Mouse (Mus musculus) spleen, adult 2 months (tissue): ENCODE data around the gene Tmem50a. TPM values are rescaled to one million over a fixed set of nuclear protein-coding genes. Genes with fewer than 3 reads are reported as not detected.
A peak's percentile ranks its signal among the peaks of the same experiment; 100 is the strongest.

ENCODE experiments used
- DNase-seq, 2 experiments: peaks; one replicate each; pipeline versions ENCODE4 v3.0.0 to v3.0.0-alpha.2; 2012 to 2021; ENCODE audit warnings: low spot score in 2 of 2, low read depth in 1 of 2
- H3K27ac ChIP-seq: fragments of 200-500 bp; 2 replicates; pipeline ENCODE4 v1.5.1; 2012; ENCODE audit warnings: low read length, inconsistent platforms; ENCODE audit not compliant: insufficient read depth
- H3K27me3 ChIP-seq: fragments of 200-500 bp; 2 replicates; pipeline ENCODE4 v1.6.1; 2012; ENCODE audit warnings: mild to moderate bottlenecking, moderate library complexity, low read length, inconsistent platforms; ENCODE audit not compliant: control insufficient read depth, insufficient read depth
- H3K36me3 ChIP-seq: fragments of 200-500 bp; 2 replicates; pipeline ENCODE4 v1.6.1; 2012; ENCODE audit warnings: mild to moderate bottlenecking, low read length, inconsistent platforms; ENCODE audit not compliant: control insufficient read depth, insufficient read depth
- H3K4me1 ChIP-seq: fragments of 200-500 bp; 2 replicates; pipeline ENCODE4 v1.6.1; 2011; ENCODE audit warnings: inconsistent platforms; ENCODE audit not compliant: control insufficient read depth, insufficient read depth, insufficient read length
- H3K4me3 ChIP-seq: fragments of 200-500 bp; 2 replicates; pipeline ENCODE4 v1.5.1; 2011; ENCODE audit warnings: mild to moderate bottlenecking, inconsistent platforms; ENCODE audit not compliant: insufficient read depth, insufficient read length; ENCODE audit errors: extremely low read depth
- CTCF ChIP-seq: fragments of 200-500 bp; IDR thresholded peaks from 2 replicates; pipeline ENCODE4 v1.5.1; 2011; ENCODE audit warnings: mild to moderate bottlenecking, inconsistent platforms; ENCODE audit not compliant: insufficient read depth, insufficient read length, insufficient replicate concordance; ENCODE audit errors: extremely low read depth
- POLR2A ChIP-seq: fragments of 200-500 bp; IDR thresholded peaks from 2 replicates; pipeline ENCODE4 v1.6.1; 2011; ENCODE audit warnings: low read depth, low read length, inconsistent platforms
- WGBS: fragments of 180-500 bp; shearing (Covaris S2); methylation state at CpG from one replicate; pipeline ENCODE4 v1.1.7; 2018; 5-methylcytosine and 5-hydroxymethylcytosine counted together
- polyA plus RNA-seq: library from polyadenylated mRNA; depleted of rRNA; stranded (reverse); fragments of >200 nt; gene quantifications from 2 replicates; pipeline ENCODE4 v1.2.3, GENCODE M21; 2012

Tmem50a gene
- polyA plus RNA-seq, 1 experiment = 90.6 TPM

DNA sequence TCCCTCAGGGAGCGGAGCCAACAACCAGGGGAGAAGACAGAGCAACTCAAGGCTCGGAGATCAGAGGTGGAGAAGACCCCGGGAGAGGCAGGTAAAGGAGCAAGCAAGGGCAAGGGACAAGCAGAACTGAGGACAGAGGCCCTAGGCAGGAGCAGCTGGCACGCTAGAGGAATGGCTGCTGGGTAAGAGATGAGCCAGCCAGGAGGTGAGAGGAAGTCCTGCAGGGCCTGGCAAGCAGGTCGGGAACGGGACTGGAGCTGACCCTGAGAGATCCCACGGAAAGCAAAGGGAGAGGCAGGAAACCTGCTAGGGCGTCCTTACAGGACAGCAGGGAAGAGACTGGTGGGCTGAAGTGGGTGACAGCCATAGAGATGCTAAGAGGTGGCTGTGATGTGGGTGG, 13.7 kb downstream of the Tmem50a start:
- no peaks in the 10 kb centered on the region for H3K27me3 ChIP-seq
- H3K27ac ChIP-seq = no peak overlapping the region
- peaks cover 66% of the 10 kb centered on the region for H3K36me3 ChIP-seq
- DNase-seq = no peak
- TF ChIP-seq POLR2A = no peak
- no peak for TF ChIP-seq CTCF
- no peak overlapping the region for H3K4me3 ChIP-seq
- 95% methylated on average over 8 of the region's 8 CpGs for WGBS
- no peaks in the 10 kb centered on the region for H3K4me1 ChIP-seq

DNA sequence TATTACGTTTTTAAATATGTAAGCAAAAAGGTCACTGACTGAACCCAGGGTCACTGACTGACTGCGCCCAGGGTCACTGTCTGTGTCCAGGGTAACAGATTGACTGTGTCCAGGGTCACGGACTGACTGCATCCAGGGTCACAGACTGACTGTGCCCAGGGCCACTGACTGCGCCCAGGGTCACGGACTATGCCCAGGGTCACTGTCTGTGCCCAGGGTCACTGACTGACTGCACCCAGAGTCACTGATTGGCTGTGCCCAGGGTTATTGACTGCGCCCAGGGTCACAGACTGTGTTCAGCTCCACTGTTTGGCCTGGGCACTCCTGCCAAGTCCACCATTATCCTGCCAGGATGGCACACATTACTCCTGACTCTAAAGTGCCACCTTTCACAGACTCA, 17.6 kb downstream of the Tmem50a start:
- no peak for TF ChIP-seq CTCF
- no peak for TF ChIP-seq POLR2A
- Histone ChIP-seq H3K27me3 (no peaks in the 10 kb centered on the region), H3K4me1 (no peaks in the 10 kb centered on the region), H3K4me3 (no peak overlapping the region), H3K36me3 (peaks cover 48% of the 10 kb centered on the region), H3K27ac (no peak overlapping the region)
- WGBS = 93% methylated on average over 6 of the region's 6 CpGs
- no peak for DNase-seq

DNA sequence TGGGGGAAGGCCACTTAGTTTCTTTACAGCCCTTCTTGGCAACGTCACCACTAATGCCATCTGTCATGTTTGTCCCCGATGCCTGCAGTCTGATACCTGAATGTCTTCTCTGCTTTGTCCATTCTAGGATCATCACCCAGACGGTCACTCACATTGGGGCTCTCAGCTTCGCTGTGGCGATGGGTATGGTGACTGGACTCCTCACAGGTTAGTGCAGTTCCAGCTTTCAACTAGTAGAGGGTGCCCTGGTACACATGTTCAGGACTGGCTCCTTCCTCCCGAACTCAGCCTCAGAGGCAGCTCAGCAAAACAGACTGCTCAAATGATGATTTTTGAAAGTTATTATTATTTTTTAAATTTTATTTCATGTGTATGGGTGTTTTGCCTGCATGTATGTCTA, 22.7 kb downstream of the Tmem50a start:
- peak in 1 of 2 experiments; percentile 63 for DNase-seq
- no peaks in the 10 kb centered on the region for H3K4me1 ChIP-seq
- TF ChIP-seq CTCF (no peak), POLR2A (no peak)
- 64% methylated on average over 6 of the region's 6 CpGs for WGBS
- H3K4me3 ChIP-seq = no peak overlapping the region
- no peaks in the 10 kb centered on the region for H3K27me3 ChIP-seq
- H3K36me3 ChIP-seq = peaks cover 15% of the 10 kb centered on the region
- H3K27ac ChIP-seq = no peak overlapping the region

DNA sequence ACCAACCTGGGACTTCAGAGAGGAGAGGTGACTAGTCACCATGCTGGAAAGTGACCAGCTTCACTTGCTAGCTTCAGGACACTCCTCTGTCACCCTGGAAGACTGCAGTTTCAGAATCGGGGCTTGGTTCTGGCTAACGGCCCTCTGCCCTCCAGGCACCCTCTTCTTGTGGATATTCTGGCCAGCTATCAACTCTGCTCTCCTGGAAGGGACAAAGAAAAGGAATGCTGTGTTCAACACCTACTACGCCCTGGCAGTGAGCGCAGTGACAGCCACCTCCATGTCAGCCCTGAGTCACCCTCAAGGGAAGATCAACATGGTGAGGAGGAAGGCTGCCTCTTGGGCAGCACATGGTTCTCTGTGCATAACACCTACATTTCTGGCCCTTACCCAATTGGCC, 30.5 kb downstream of the Tmem50a start:
- H3K27me3 ChIP-seq = no peaks in the 10 kb centered on the region
- no peak overlapping the region for H3K4me3 ChIP-seq
- DNase-seq = no peak
- no peaks in the 10 kb centered on the region; the same call in 1 of the 2 replicates for H3K4me1 ChIP-seq
- no peak for TF ChIP-seq POLR2A
- no peak for TF ChIP-seq CTCF
- H3K36me3 ChIP-seq = no peaks in the 10 kb centered on the region
- 100% methylated on average over 4 of the region's 4 CpGs for WGBS
- H3K27ac ChIP-seq = no peak overlapping the region

DNA sequence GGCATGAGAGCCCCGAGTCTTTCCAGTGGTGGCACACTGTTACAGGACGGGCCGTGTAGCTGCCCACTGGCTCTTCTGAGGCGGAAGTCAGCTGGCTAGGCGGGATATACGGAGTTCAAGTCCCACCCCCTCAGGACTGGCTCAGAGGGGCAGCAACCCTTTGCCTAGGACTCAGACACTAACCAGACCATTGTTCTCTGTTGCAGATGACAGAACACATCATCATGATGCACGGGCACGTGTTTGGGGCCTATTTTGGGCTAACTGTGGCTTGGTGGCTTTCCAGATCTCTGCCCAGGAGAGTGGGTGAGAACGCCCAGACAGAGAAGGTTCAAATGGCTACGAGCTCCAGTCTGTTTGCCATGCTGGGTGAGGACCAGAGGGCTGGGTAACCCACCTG, 31.0 kb downstream of the Tmem50a start:
- H3K27ac ChIP-seq = no peak overlapping the region
- no peak overlapping the region for H3K4me3 ChIP-seq
- 57% methylated on average over 10 of the region's 10 CpGs for WGBS
- no peaks in the 10 kb centered on the region for H3K27me3 ChIP-seq
- no peaks in the 10 kb centered on the region; the same call in 1 of the 2 replicates for H3K4me1 ChIP-seq
- DNase-seq = no peak
- H3K36me3 ChIP-seq = no peaks in the 10 kb centered on the region
- no peak for TF ChIP-seq CTCF
- no peak for TF ChIP-seq POLR2A

DNA sequence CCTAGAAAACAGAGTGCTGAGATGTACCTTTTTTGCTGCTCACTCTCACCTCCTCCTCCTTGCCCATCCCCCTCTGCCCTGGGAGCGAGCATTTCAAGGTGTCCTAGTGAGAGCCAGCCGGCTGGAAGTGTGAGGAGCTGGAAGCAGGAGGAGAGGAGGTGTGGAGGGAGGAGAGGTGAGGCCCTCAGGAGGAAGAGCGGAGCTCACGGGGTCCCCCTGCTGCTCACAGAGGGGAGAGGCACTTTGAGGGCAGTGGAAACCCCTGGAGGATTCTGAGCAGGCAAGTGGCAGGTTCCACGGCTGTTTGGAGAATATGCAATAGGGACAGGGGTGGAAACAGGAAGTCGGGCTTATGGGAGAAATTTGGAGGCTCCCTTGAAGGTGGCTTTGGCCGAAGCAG, 31.6 kb downstream of the Tmem50a start:
- no peaks in the 10 kb centered on the region; the same call in 1 of the 2 replicates for H3K4me1 ChIP-seq
- no peak overlapping the region for H3K4me3 ChIP-seq
- no peaks in the 10 kb centered on the region for H3K36me3 ChIP-seq
- DNase-seq = peak in 1 of 2 experiments; percentile 30
- 42% methylated on average over 7 of the region's 7 CpGs for WGBS
- TF ChIP-seq CTCF = peak; percentile 81
- no peak for TF ChIP-seq POLR2A
- H3K27me3 ChIP-seq = no peaks in the 10 kb centered on the region
- no peak overlapping the region for H3K27ac ChIP-seq

DNA sequence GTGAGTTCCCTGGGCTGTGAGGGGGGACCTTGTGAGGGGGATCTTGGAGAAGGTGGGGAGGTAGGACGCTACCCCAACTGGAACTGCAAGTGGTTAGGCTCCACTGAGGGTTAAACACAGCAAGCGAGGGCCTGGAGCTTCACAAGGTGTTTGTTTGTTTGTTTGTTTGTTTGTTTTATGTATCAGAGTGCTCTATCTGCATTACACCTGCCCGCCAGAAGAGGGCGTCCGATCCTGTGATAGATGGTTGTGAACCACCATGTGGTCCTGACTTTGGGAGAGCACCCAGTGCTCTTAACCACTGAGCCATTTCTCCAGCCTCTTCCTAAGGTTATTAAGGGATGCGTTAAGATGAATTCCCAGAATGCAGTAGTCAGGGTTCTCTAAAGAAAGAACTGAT, 34.8 kb downstream of the Tmem50a start:
- 51% methylated on average over 6 of the region's 6 CpGs for WGBS
- Histone ChIP-seq H3K4me1 (no peaks in the 10 kb centered on the region; the same call in 1 of the 2 replicates), H3K4me3 (no peak overlapping the region), H3K27ac (no peak overlapping the region), H3K27me3 (no peaks in the 10 kb centered on the region), H3K36me3 (no peaks in the 10 kb centered on the region)
- no peak for DNase-seq
- TF ChIP-seq POLR2A (no peak), CTCF (no peak)
